Mouse (Mus musculus) C2C12 (cell line): ENCODE results near the gene Gm38119.

Source experiments
- CEBPB ChIP-seq: IDR thresholded peaks from one replicate; pipeline ENCODE4 v1.6.1; 2011; ENCODE audit warnings: low read depth, mild to moderate bottlenecking, control low read depth, moderate library complexity
- CTCF ChIP-seq: IDR thresholded peaks from one replicate; pipeline ENCODE4 v1.5.1; 2011; ENCODE audit not compliant: control insufficient read depth, insufficient read depth, insufficient read length
- MYOD1 ChIP-seq: IDR thresholded peaks from one replicate; pipeline ENCODE4 v1.6.1; 2011; ENCODE audit warnings: low read depth; ENCODE audit not compliant: control insufficient read depth, insufficient read length

DNA sequence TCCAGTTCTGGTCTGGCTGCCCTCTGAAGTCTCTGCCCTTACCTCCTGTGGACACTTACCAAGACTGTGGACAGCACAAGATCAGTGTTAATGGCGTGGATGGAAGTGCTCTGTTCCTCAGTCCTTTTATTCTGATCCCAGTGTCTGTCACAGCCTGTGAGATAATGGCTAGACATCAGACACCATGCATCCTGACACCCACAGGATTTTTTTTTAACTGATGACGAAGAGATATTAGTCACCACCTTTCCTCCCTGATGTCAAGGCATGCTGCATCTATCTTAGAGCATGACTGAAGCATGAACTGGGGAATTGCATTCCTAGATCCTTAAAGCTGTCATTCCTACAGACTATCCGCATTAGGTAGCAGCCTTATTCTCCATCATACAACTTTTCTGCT lies 18.6 kb downstream of the Gm38119 start, which contains the start of gene Lce1f:
- TF ChIP-seq CTCF (no peak), MYOD1 (no peak), CEBPB (no peak)
